8 mouse cellular contexts compared by ENCODE assay signal in the genomic region with DNA sequence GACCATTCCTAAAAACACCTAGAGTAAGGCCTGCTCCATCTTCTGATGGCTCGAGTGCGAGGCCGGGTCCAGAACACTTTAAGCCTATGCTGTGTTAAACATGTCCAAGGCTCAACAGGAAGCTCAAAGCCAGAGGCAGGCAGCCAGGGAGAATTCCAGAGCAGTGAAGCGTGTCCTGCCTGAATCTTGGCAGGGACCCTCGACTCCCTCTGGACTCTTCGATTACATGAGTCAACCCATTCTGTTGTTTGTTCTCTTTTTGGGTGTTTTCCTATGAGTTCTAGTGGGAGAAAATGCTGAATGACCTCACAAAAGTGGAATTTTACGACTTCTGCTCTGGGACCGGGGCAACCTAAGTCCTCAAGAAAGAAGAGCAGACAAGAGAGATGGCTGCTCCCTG. TPM values are rescaled to one million over a fixed set of nuclear protein-coding genes. Genes with fewer than 3 reads are reported as not detected.
A peak's percentile ranks its signal among the peaks of the same experiment; 100 is the strongest.
DNase-seq lines count a peak whose midpoint lies in the region; ATAC-seq and TF ChIP-seq lines count a peak whose summit lies in the region.

No protein-coding gene starts in this region.

- ATAC-seq in limb, embryonic 12.5 days (ENCODE audit: insufficient number of reproducible peaks, insufficient read depth, low FRiP score, low TSS enrichment, low read depth), result no peak
- 0 out of 2 replicates have a peak, but pooled peaks have one; percentile 34 for ATAC-seq in embryonic facial prominence, embryonic 13.5 days (ENCODE audit: insufficient number of reproducible peaks, insufficient read depth, low FRiP score, low TSS enrichment, low read depth)

- no peak overlapping the region for H3K4me3 ChIP-seq in limb, embryonic 12.5 days (replicated peaks)
- no peak overlapping the region for H3K4me3 ChIP-seq in limb, embryonic 10.5 days
- H3K4me3 ChIP-seq in embryonic facial prominence, embryonic 13.5 days, result no peak overlapping the region
- no peak overlapping the region for H3K4me3 ChIP-seq in lung, adult 2 months (replicated peaks; ENCODE audit: extremely low read depth, low read depth, low read length)
- H3K4me3 ChIP-seq in left cerebral cortex, adult 2 months, result no peak overlapping the region

- H3K27ac ChIP-seq in limb, embryonic 12.5 days, result 0 out of 2 replicates have a peak overlapping the region, but pooled peaks have one; percentile 56
- H3K27ac ChIP-seq in limb, embryonic 10.5 days, result no peak overlapping the region
- peak overlapping the region; percentile 48; the same call in 1 of the 2 replicates for H3K27ac ChIP-seq in embryonic facial prominence, embryonic 13.5 days
- no peak overlapping the region for H3K27ac ChIP-seq in left cerebral cortex, adult 2 months

- intact Hi-C loops in heart, postnatal 14 days (cut with DNase I), result loop anchor here (5.0 kb wide), 2 partner anchors 142 to 187 kb away; a partner anchor contains a TSS
- intact Hi-C loops in left cerebral cortex, adult 2 months (cut with DNase I), result loop anchor here (5.0 to 10.0 kb wide), 3 partner anchors 172 to 235 kb away; a partner anchor contains a TSS

- WGBS in limb, embryonic 12.5 days, result 72% methylated on average over 8 of the region's 8 CpGs
- 80% methylated on average over 8 of the region's 8 CpGs for WGBS in limb, embryonic 10.5 days
- 57% methylated on average over 8 of the region's 8 CpGs for WGBS in embryonic facial prominence, embryonic 13.5 days
- WGBS in lung, adult 2 months, result 16% methylated on average over 8 of the region's 8 CpGs

- H3K4me2 ChIP-seq in limb, embryonic 12.5 days, result no peak overlapping the region
- H3K4me2 ChIP-seq in embryonic facial prominence, embryonic 13.5 days, result no peak overlapping the region

- no peak for TF ChIP-seq POLR2A in lung, adult 2 months (IDR thresholded peaks at IDR 0.05; ENCODE audit: borderline replicate concordance, extremely low read depth, low read depth, low read length)

- no peaks in the 10 kb centered on the region for H3K9me3 ChIP-seq in limb, embryonic 12.5 days
- H3K9me3 ChIP-seq in limb, embryonic 10.5 days (replicated peaks), result no peaks in the 10 kb centered on the region
- H3K9me3 ChIP-seq in embryonic facial prominence, embryonic 13.5 days, result no peaks in the 10 kb centered on the region

- 0 out of 2 replicates have a peak, but pooled peaks cover 3% of the 10 kb centered on the region for H3K27me3 ChIP-seq in limb, embryonic 12.5 days
- no peaks in the 10 kb centered on the region for H3K27me3 ChIP-seq in limb, embryonic 10.5 days (ENCODE audit: low read depth, poor library complexity, severe bottlenecking)
- peaks cover 9% of the 10 kb centered on the region; the same call in 1 of the 2 replicates for H3K27me3 ChIP-seq in embryonic facial prominence, embryonic 13.5 days

- TF ChIP-seq CTCF in lung, adult 2 months (IDR thresholded peaks at IDR 0.05; ENCODE audit: insufficient read depth, low read length), result no peak
- TF ChIP-seq CTCF in left cerebral cortex, adult 2 months (IDR thresholded peaks at IDR 0.05), result no peak

- no peak for DNase-seq in limb, embryonic 10.5 days (ENCODE audit: low spot score)
- peak; percentile 84 to 85 for DNase-seq in heart, postnatal 14 days
- DNase-seq in lung, adult 2 months, result peak; percentile 16
- no peak for DNase-seq in thymus, postnatal 14 days
- DNase-seq in left cerebral cortex, adult 2 months (ENCODE audit: extremely low spot score in 1 of 2, low spot score in 2 of 2), result no peak
- DNase-seq in right cerebral cortex, adult 2 months (ENCODE audit: low spot score in 2 of 2), result no peak

- no peaks in the 10 kb centered on the region for H3K36me3 ChIP-seq in limb, embryonic 12.5 days
- H3K36me3 ChIP-seq in limb, embryonic 10.5 days, result no peaks in the 10 kb centered on the region
- no peaks in the 10 kb centered on the region for H3K36me3 ChIP-seq in embryonic facial prominence, embryonic 13.5 days

- peaks cover 14% of the 10 kb centered on the region; the same call in 1 of the 2 replicates for H3K4me1 ChIP-seq in limb, embryonic 12.5 days (replicated peaks)
- H3K4me1 ChIP-seq in limb, embryonic 10.5 days, result peaks cover 15% of the 10 kb centered on the region
- H3K4me1 ChIP-seq in embryonic facial prominence, embryonic 13.5 days, result peaks cover 24% of the 10 kb centered on the region
- no peaks in the 10 kb centered on the region; the same call in 1 of the 2 replicates for H3K4me1 ChIP-seq in lung, adult 2 months (ENCODE audit: control insufficient read depth, insufficient read depth, low read length)

- no peak overlapping the region for H3K9ac ChIP-seq in limb, embryonic 12.5 days (replicated peaks)
- no peak overlapping the region for H3K9ac ChIP-seq in embryonic facial prominence, embryonic 13.5 days

RNA-seq across cellular contexts. Expression of a gene that starts 15.4 kb away (rescaled TPM):
- polyA plus RNA-seq in limb, embryonic 12.5 days (2016; fragmentation: Nextera tagmentation; extraction: Ambion mirVana), result 30.3 and 30.4 TPM in 2 replicates
- 21.6 and 28.7 TPM in 2 replicates for polyA plus RNA-seq in limb, embryonic 10.5 days (2016; fragmentation: Nextera tagmentation; extraction: Ambion mirVana)
- 31.0 and 34.2 TPM in 2 replicates for polyA plus RNA-seq in embryonic facial prominence, embryonic 13.5 days (2015; fragmentation: Nextera tagmentation; extraction: Ambion mirVana)
- total RNA-seq in heart, postnatal 14 days (2021), result 1 to 10 TPM; 4.1 to 4.3 TPM
- polyA plus RNA-seq in lung, adult 2 months (2012; rRNA removed), result 1.7 and 2.7 TPM in 2 replicates
- 10 to 100 TPM; 11.1 to 11.8 TPM for total RNA-seq in left cerebral cortex, adult 2 months (2021)

Comparison
In these comparisons a context has a peak if more than half of its experiments do, and no peak if none do; other contexts are left out.
1. H3K27ac ChIP-seq: peak in limb, embryonic 12.5 days (single experiment) and embryonic facial prominence, embryonic 13.5 days (single experiment); none in limb, embryonic 10.5 days (single experiment) and left cerebral cortex, adult 2 months (single experiment).
2. DNase-seq: peak in heart, postnatal 14 days (2 of 2) and lung, adult 2 months (single experiment); none in limb, embryonic 10.5 days (single experiment), thymus, postnatal 14 days (single experiment), left cerebral cortex, adult 2 months (0 of 2) and right cerebral cortex, adult 2 months (0 of 2).